Mouse (Mus musculus) c-Kit-negative CD71-positive TER-119-positive erythroid progenitor cells, embryonic 14.5 days (primary cell): ENCODE results near the gene Ccl22.

ENCODE experiments used
- DNase-seq: peaks from one replicate; pipeline ENCODE4 v3.0.0-alpha.2; 2013; ENCODE audit warnings: low read depth, low spot score

The Ccl22 gene

DNA sequence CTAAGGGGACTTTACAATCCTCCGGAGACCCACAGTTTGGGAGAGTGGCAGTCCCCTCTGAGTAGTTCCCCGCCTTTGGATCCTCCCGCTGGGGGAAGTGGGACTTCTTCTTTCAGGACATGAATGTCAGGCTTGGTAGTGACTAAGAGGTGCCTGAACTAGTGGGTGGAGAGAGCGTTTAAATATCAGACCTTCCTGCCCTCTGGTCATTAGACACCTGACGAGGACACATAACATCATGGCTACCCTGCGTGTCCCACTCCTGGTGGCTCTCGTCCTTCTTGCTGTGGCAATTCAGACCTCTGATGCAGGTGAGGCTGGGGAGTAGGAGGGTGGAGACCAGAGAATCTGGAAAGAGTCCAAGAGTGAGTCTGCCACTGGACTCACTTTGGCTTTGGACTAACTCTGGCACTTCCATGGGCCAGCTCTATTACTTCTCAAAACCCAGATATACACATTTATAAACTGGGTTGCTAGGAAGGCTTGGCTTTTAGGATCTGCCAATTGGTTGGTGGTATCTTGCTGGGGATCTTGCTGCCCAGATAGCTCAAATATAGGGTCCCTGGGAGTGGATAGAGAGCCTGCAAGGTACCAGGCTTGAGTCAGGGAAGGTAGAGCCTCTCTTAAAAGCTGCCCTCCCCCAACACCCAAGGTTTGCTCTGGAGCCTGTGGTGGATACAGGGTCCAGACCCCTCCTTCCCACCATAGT, at the start of gene Ccl22:
Ccl22 (plus strand) TSS at position 115 of the 709 bp plus-strand sequence.
- no peak for DNase-seq

DNA sequence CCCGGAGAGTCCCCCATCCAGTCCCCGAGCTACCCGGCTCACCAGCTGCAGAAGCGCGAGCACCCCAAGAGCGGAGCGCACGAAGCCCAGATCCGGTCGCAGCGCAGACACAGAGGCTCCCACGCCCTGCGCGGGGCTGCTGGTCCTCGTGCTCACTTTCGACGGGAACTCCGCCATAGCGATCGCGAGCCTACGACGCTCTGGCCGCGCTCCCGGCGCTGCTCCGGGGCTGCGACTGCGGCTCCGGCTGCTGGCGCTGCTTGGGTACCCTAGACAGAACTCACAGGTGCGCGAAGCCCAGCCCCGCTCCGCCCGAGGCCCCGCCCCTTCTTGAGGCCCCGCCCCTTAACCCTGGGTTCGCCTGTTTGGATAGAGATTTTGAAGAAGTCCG, 49.4 kb upstream of the Ccl22 start, which contains the start of gene Pllp:
Pllp (minus strand) TSS at position 285 of the 391 bp plus-strand sequence.
- DNase-seq, result no peak

- DNase-seq, result no peak
Observed at GRCm38 (mm10) chr8:94696566-94696965, 48.8 kb upstream of the Ccl22 start.

DNA sequence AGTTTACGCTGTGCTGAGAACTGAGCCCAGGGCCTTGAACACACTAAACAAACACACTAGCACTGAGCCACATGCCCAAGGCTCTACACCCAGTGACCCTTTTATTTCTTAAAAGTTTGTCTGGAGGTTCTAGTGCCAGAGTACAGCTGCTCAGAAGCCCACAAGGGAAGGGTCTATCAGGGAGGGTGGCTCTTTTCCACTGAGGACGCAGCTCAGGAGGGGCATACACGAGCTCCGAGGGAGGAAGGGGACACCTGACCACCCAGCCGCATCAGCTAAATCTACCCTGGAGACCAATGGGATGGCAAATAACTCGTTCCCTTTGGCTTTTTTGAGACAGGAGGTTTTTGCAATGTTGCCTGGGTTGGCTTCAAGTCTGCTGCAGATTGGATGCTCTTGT, 47.4 kb upstream of the Ccl22 start:
- no peak for DNase-seq

DNA sequence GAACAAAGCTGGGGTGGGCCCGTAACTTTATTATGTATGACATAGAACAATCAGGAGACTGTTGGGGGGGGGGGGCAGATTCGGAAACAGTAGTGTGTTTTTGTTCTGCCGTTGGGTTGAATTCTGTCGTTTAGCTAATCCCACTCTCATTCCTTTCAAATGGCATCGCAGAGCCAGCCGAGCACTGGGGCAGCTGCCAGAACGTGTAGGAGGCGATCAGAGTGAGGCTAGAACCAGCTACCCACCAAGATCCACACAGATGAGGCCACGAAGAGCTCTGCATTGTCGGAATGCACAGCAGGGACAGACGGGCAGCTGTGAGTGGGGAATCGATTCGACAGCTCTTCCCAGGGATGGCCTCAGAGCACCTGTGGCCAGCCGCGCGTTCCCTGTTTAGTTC, 46.0 kb upstream of the Ccl22 start:
- DNase-seq, result no peak

DNA sequence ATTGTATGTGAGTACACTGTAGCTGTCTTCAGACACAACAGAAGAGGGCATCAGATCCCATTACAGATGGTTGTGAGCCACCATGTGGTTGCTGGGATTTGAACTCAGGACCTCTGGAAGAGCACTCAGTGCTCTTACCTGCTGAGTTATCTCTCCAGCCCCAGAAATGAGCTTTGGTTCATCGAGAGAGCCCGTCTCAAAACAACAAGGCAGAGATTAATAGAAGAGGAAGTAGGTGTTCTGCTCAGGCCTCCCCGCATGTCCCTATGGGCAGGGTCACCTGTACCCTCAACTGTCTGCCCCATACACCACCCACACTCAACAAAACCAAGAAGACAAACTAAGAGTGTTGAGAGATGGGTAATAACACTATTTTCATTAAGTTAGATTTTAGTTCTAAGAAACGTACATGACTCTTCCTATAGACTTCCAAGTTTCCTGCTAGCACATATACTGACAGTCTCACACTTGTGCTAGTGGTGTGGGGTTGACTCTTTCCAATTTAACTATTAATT, 44.9 kb upstream of the Ccl22 start:
- no peak for DNase-seq

DNA sequence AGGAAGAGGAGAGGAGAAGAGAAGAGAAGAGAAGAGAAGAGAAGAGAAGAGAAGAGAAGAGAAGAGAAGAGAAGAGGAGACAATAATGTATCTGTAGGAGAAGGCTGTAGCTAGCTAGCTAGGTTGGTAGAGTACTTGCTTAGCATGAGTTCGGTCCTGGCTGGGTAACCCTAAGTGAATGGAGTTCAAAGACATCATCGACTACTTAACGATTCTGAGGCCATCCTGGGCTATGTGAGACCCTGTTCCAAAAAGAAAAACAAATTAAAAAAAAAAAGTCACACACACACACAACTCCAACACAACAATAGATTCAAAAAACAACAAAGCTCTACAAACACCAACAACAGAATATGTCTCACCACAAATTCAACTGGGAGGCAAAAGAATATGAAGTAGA, 43.2 kb upstream of the Ccl22 start:
- no peak for DNase-seq

GRCm38 (mm10) chr8:94702844-94703813, 42.3 kb upstream of the Ccl22 start:
- DNase-seq, result peak; percentile 66

DNA sequence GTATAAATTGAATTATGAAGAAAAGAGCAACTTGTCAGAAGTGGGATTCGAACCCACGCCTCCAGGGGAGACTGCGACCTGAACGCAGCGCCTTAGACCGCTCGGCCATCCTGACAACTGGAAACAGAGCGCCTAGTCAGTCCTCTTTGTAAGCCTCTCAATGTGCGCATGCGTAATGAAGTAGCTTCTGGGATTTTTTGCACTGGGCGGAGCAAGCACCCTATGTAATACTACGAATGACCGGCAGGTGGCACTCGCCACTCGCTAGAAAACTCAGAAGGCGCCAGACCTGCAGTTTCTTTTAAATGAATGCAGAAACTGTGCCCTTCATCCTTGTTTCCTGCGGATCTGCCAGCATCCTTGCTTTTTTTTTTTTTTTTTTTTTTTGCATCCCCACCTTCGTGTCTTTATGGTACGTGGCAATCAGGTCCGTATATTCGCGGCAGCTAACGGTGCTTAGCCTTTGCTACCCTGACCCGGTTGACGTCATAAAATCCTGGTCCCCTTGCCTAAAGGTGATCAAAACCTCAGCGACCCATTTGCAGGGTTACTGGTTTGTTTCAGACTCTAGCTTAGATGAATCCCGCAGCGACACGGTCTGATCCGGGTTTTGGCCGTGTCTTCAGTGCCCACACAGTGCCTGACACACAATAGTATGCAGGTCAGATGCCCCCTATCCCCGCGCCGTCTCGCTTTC, 41.3 kb upstream of the Ccl22 start:
- peak; percentile 100 for DNase-seq

DNA sequence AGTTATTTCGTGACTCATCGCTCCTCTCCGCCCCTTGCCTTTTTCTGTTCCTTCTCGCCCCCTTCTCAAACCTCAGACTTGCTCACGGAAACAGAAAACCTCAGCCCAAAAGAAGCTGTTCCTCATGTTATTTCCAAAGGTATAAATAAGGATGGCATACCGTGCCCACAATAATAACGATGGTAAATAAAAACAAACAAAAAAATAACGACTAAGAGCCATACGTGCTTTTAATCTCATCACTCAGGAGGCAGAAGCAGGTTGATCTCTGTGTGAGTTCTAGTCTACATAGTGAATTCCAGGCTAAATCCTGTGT, 40.8 kb upstream of the Ccl22 start:
- DNase-seq, result peak; percentile 15

DNA sequence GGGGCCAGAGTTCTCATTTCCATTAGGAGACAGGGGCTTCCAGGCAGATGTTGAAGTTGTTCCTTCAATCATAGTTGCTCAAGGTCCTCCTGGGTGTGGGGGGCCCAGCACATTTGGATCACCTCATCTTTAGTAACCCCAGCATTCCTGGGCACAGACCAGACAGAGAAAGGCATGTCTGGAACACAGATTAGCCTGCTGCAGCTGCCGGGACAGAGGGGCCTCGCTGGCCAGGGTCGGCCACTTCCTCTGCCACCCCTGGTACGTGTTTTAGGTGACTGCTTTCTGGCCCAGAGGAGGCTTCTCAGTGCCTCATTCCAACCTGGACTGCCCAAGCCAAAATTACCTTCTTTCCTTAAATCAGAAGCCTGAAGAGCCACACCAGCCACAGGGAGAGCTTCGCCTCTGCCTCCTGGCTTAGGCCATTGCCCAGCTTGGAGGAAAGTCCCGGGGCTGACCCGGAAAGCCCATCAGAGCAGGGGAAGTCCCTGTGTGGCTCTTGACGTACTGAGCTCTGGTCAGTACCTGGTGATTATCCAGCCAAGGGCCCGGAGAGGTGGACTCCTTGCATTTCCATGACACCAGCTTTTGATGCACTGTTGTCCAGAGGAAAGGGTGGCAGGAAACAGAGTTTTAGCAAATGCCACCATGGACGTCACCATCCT, 39.7 kb upstream of the Ccl22 start:
- no peak for DNase-seq

DNA sequence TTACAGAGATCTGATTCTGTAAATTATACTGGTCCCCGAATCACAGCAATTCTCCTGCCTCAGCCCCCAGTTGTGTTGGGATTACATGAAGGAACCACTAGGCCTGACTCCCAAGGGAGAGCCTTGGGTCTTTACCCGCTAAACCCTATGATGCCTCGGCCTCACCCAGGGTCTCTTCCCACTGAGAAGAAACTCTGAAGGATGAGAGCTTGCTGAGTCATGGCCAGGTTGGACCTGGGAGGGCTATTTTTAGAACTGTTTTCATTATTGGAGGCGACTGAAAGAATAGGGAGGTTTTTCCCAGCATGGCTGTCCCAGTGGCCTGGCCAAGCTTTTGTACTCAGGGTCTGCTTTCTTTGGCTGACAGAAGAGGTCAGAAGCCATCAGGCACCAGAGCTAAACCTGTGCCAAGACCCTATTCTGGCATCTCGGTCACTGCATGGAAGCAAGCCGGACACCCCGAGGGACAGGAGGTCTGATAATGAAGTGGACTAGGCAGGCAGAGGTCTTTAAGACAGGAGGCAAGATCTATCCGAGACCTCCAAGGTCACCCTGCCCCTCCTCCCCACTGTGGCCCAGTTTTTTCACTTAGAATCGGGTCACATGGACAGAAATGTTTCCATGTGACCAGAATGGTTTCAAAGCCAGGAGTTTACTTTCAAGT, 38.5 kb upstream of the Ccl22 start:
- DNase-seq, result no peak

DNA sequence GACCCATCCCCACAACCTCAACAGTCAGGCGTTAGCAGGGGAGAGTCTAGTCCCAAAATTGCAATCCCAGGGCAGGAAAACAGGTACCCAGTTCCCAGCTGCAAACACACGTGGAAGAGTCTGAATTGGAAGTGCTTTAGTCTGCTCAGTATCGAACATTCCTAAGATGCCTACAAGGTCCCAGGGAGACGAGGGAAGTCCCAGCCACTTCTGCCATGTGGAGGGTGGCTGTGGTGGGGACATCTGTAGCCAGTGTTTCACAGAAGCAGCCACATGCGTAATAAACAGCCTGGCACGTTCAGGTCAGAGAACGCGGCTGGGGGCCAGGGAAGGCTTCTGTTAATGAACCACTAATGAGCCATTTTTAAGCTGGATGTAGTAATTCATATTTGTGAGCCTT, 35.1 kb upstream of the Ccl22 start:
- no peak for DNase-seq

DNA sequence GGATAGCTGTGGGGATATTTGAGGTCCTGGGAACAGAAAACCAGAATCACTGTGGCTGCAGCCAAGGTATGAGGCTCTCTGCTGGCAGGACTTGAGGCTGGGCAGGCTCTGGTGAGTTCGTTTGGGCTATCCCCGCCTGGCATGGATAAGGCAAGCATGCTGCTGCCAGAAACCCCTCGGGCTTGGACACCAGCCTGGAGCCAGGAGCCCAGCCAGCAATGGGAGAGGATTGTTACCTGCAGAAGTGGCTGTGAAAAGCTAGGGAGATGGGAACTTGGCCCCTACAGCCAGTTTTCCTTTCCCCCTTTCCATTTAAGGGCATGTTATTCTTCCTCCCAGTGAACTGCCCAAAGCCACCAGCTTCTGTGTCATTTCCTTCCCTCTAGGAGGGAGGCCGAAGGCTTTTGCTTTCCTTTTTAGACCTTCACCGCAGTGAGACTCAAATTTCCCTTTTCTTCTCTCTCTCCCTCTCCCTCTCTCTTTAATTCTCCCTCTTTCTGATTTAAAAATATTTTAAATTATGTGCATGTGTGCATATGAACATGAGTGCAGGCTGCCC, 34.2 kb upstream of the Ccl22 start:
- DNase-seq, result no peak

DNA sequence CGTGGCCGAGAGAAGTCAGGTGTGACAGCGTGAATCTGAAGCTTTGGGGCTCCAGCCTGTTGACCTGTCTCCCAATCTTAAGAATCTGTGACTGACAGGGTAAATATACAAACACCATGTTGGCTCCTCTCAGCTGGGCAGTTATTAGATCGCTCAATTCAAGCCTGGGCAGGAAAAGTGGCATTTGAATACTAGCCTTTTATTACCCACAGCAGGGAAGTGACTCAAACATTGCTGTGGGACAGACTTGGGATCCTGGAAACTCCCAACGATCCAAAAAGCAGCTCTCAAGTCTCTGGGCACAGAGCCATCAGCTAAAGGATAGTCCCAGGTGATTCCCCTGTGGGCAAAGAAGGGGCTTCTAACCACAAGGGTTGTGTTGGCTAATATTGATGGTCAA, 30.8 kb upstream of the Ccl22 start:
- no peak for DNase-seq

GRCm38 (mm10) chr8:94715871-94716270, 29.5 kb upstream of the Ccl22 start:
- DNase-seq, result no peak

DNA sequence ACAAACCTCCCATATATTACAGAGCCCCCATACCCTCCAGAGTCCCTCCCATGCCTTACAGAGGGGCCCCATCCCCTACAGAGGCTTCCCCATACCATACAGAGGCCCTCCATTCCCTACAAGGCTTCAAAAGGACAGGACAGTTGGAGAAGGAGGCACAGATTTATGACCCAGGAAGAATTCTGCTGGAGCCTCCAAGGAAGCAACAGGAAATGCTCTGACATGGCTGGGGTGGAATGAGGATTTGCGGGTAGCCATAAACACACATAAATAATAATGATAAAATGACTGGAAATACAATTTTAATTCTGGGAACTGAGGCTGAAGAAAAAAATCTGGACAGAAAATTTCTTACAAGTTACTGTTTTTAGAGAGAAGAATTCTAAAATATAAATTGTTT, 28.5 kb upstream of the Ccl22 start:
- no peak for DNase-seq

GRCm38 (mm10) chr8:94725998-94726397, 19.4 kb upstream of the Ccl22 start:
- no peak for DNase-seq

- DNase-seq, result no peak
Observed at GRCm38 (mm10) chr8:94729301-94729700, 16.1 kb upstream of the Ccl22 start.

DNA sequence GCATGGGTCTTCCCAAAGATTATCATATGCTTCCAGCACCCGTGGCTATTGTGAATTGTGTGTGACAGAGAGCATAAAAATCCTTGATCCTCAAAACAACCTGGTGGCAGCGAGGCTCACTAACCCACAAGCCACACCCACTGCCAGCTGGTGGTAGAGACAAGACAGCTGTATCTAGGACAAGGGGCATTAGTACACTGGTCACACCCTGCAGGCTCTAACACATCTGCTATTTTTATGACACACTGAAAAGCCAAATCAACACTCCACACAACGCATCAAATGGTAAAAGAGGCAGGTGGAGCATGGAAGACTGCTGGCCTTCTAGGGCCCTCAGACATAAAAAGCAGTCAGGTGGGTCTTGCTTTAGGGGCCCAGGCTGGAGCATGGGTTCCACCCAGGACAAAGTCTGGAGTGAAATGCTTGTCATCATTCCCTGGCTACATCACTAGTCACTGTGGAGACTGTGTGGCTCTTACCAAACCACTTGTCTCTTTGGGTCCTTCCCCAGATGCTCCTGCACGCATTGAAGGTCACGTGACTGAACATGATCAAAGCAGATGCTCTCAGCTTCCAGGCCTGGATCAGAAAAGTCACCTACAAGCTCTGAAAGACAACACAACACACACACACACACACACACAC, 11.4 kb upstream of the Ccl22 start:
- peak; percentile 84 for DNase-seq
